ENCODE assay signal across 26 mouse cellular contexts in the genomic region with DNA sequence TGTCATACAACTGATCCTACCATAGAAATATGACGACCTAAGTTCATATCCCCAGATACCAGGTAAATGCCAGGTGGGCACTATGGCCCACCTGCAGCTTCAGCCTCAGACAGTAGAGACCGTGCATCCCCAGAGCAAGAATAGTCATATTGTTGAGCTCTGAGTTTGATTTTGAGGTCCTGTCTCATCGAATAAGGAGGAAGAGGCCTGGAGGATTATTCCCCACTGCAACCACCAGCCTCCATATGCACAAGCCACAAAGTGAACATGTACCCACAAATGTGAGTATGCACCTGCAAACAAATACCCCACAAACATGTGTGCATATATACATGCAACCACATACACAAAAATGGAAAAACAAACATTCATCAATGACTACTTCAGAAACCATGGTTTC. TPM values are rescaled to one million over a fixed set of nuclear protein-coding genes. Genes with fewer than 3 reads are reported as not detected.
"Had no signal": no experiment of that assay in that cellular context is flagged by ENCODE, and none has a peak within 500 bp of the region (broad histone marks: within the 10 kb centered on the region; RNA-seq: fewer than 3 reads in every experiment).

No protein-coding gene starts in this region.

- H3K4me3 ChIP-seq: heart, embryonic 13.5 days; heart, embryonic 15.5 days; hindbrain, embryonic 13.5 days; kidney, embryonic 15.5 days; limb, embryonic 13.5 days; limb, embryonic 15.5 days; liver, embryonic 12.5 days had no signal

- H3K27me3 ChIP-seq: heart, embryonic 13.5 days; heart, embryonic 15.5 days; hindbrain, embryonic 13.5 days; kidney, embryonic 15.5 days; limb, embryonic 13.5 days; limb, embryonic 15.5 days; liver, embryonic 12.5 days had no signal

- DNase-seq: forebrain, postnatal 0 days; gastrocnemius, postnatal 14 days; gastrocnemius, postnatal 36 days; heart, adult 18-20 months; heart, postnatal 14 days; heart, postnatal 36 days; kidney, adult 11 months; kidney, adult 2 months; kidney, adult 9 months; kidney, postnatal 14 days; kidney, postnatal 36 days; layer of hippocampus, adult 9-11 months; layer of hippocampus, postnatal 36 days; left cerebral cortex, postnatal 4 days had no signal

- H3K9me3 ChIP-seq: heart, embryonic 13.5 days; heart, embryonic 15.5 days; hindbrain, embryonic 13.5 days; kidney, embryonic 15.5 days; limb, embryonic 13.5 days; limb, embryonic 15.5 days; liver, embryonic 12.5 days had no signal

- H3K27ac ChIP-seq: heart, embryonic 13.5 days; heart, embryonic 15.5 days; hindbrain, embryonic 13.5 days; kidney, embryonic 15.5 days; kidney, postnatal 0 days; limb, embryonic 13.5 days; limb, embryonic 15.5 days; liver, embryonic 12.5 days; liver, embryonic 14.5 days had no signal

- ATAC-seq: forebrain, postnatal 0 days; hindbrain, embryonic 16.5 days; intestine, embryonic 16.5 days; liver, embryonic 12.5 days had no signal

- H3K9ac ChIP-seq: forebrain, postnatal 0 days; heart, embryonic 13.5 days; heart, embryonic 15.5 days; hindbrain, embryonic 13.5 days; kidney, embryonic 15.5 days; limb, embryonic 13.5 days; limb, embryonic 15.5 days; liver, embryonic 12.5 days; liver, embryonic 14.5 days had no signal

- H3K4me2 ChIP-seq: heart, embryonic 13.5 days; heart, embryonic 15.5 days; hindbrain, embryonic 13.5 days; kidney, embryonic 15.5 days; limb, embryonic 13.5 days; limb, embryonic 15.5 days; liver, embryonic 12.5 days had no signal

RNA-seq across cellular contexts. Expression of a gene that starts 10.6 kb away (rescaled TPM):
- total RNA-seq: forebrain, postnatal 0 days; gastrocnemius, postnatal 14 days; gastrocnemius, postnatal 36 days; left cerebral cortex, postnatal 25 days had no signal
- polyA plus RNA-seq: kidney, embryonic 15.5 days had no signal
